Mouse (Mus musculus) regulatory T cell (primary cell): ENCODE measurements around the gene Acsf3.

Experiments used
- in situ Hi-C: fragments of 300-600 bp; cut with MboI, MseI; formaldehyde crosslinking; loops from one replicate; pipeline ENCODE4 v1.15.1; 2025; ENCODE audit warnings: high pct_unique_total_duplicates

The Acsf3 gene

GRCm38 (mm10) chr8:122775285-122776155, at the start of gene Acsf3:
TSS of gene Acsf3 (plus strand) at chr8:122775486.
- in situ Hi-C loops, result no loop called here

- in situ Hi-C loops, result no loop called here
Observed at GRCm38 (mm10) chr8:122726789-122727188, 48.5 kb upstream of the Acsf3 start.

DNA sequence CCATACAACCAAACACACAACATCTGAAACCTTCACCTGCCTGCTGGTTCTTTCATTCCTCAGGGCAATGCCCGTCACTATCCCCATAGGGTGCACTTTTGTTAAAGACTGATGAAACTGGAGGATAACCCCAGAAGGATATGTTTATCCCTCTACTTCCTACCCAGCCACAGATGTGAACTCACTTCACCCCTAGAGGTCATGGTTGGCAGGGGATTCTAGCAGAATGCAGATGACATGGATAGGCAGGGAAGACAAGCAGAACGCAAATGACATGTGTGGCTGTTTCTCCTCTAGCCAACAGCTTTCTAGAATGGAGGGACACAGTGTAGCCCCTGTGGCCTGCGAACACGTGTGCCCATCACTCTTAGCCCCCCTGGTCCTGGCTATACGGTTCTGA, 47.9 kb upstream of the Acsf3 start:
- in situ Hi-C loops, result no loop called here

DNA sequence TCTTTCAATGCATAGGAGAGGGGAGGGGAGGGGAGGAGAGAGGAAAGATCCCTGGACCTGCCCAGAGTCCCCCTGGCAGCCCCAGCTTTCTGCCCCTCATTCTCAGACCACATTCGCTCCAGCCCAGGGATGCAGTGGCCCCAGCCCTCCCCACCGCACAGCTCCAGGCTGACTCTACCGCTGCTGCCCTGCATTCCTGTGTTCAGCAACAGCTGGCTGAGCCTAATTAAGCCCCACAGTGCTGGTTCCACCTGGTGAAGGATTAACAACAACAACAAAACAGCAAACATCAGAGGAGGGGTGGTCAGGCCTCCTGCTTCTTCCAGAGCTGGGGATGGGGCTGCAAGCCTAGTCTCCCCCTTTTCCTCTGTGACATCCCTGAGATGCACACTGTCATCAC, 46.7 kb upstream of the Acsf3 start:
- in situ Hi-C loops, result no loop called here

DNA sequence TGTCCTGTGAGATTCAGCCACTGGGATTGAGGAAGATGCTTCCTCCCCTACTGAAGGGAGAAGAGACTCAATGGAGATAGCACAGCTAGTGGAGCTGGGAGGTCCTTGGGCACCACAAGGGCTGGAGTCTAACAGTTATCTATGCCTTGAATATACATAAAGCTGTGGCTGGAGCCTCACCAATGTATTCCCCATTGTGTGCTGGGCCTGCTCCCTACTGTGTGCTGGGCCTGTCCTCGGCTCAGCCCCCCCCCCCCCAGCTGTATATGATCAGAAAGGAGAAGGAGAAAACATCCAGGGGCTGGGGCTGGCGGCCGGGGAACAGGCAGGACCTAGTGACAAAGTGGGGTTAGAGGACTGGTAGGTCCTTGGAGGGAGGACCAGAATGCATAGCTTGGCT, 40.2 kb upstream of the Acsf3 start:
- in situ Hi-C loops, result no loop called here

DNA sequence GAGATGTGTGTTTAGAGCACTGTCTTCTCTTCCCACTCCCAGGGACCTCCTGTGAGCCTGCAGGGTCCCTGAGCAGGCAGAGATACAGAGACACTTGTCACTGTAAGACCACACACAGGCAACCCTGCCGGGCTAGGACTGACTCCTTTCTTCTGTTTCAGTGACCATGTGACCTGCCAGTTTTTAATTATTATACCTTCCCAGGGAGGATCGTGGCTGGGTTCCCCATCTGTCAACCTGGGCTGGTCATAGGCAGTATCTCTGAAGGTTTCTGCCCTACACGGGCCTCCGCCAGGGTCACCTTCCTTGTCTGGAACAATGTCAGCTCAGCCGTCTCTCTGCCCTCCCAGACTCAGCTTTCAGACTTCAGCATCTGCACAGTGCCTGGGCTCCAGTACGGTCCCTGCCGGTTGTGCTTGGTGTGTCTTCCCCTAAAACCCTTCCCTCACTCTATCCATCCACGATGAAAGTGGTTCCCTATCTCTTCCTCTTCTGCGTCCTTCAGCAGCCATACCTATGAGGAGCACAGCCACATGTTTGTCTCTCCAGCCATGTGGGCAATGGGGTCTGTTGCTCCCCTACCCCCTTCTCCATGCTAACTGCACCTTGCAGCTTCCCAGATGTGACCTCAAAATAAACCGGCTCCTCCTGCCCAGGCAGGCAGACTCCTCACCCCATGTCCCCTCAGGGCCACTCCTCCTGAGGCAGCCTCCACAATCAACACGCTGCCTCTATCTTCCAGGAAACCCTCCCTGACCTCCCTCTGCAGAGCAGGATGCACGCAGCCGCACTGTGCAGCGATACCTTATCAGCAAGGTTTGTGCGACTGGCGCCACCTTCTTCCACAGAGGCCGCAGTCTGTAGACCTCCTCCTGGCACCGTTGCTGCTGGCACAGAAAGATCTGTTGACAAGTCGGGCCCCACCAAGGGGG, 39.5 kb upstream of the Acsf3 start:
- in situ Hi-C loops, result no loop called here

DNA sequence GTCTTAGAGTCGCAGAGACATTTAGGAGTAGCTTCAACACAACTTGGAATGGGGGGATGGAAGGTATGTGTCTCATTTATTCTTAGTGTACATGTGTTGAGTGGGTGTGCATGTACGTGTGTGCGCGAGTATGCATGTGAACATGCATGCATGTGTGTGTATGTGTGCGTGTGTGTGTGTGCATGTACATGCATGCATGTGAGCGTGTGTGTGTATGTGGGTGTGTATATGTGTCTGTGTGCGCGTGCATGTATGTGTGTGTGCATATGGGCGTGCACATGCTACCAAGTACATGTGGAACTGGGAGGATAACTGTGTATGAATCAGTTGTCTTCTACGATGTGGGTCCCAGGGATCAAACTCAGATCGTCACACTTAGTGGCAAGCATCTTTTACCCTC, 38.7 kb upstream of the Acsf3 start:
- in situ Hi-C loops, result no loop called here

GRCm38 (mm10) chr8:122737071-122737470, 38.2 kb upstream of the Acsf3 start:
- in situ Hi-C loops, result no loop called here

- in situ Hi-C loops, result no loop called here
Observed at GRCm38 (mm10) chr8:122737886-122738285, 37.4 kb upstream of the Acsf3 start.

GRCm38 (mm10) chr8:122739102-122739725, 36.1 kb upstream of the Acsf3 start:
- in situ Hi-C loops, result no loop called here

DNA sequence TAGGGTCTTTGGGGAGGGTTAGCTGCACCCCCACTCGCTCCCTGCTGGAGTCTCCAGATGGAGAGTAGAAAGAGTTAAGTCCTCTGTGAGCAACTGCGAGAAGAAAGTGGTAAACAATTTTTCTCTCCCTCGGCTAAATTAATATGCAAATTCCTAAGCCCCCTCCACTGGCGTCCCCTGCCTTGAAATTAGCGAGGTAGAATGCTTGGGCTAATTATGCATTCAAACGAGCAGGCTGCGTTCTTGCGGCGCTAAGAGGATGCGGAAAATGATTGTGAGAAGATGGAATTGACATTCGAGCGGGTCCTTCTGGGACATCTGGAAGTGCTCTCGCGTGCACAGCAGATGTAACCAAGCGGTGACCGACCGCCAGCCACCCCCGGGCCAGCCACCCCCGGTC, 32.8 kb upstream of the Acsf3 start:
- in situ Hi-C loops, result loop anchor here (10.0 kb wide), 1 partner anchor 1632 kb away; no protein-coding TSS in a partner anchor

DNA sequence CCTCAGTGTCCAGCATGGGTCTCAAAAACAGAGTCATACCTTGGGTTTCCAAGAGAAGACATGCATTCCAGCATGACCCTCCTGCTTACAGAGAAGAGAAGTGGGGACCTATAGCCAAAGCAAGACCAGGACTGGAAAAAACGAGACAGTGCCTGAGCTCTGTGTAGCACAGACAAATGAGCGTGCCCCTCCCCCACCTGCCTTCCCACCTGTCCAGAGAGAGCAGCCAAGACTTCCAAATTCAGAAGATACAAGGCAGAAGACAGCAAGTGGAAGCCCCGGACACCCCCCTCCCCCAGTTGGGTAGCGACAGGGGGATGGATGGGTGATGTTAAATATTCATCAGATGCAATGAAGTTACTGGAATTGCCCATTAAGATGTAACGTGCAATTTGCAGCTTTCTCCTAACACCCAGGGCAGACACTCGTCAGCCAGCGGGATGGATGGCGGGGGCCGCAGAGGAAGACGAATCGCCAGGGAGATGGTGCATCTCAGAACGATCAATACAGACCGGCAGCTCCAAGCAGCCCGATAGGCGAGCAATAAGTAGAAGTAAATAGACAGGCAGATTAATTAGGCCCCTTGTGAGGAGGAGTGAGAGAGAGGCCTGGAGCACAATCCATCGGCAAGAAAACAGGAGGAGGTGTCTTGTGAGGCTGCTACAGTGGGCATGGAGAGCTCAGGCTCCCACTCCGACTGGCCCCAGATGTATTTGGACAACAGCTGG, 30.1 kb upstream of the Acsf3 start:
- in situ Hi-C loops, result loop anchor here (10.0 kb wide), 1 partner anchor 1630 kb away; no protein-coding TSS in a partner anchor

DNA sequence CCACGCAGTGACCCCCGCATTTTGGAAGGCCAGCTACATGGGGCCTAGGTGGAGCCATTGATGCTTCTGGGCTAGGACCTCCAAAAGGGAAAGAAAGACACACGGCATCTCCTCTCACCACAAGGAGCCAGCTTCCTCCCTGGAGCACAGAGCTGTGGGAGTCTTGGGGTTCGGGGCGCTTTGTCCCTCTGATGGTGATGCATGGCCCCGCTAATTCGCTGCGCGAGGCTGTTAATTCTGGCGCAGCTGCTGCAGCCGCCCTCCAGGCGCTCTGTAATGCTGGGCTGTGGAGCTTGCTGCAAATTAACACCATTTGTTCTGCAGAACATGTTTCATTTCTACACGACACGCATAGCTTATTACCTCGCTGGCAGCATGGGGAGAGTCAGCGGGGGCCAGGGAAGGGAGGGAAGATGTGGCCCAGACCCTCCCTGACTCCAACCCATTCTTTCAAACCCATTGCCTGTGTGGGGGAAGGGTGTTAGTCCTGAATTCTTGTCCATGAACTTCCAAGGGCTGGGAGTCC, 29.5 kb upstream of the Acsf3 start:
- in situ Hi-C loops, result loop anchor here (10.0 kb wide), 1 partner anchor 1629 kb away; no protein-coding TSS in a partner anchor

DNA sequence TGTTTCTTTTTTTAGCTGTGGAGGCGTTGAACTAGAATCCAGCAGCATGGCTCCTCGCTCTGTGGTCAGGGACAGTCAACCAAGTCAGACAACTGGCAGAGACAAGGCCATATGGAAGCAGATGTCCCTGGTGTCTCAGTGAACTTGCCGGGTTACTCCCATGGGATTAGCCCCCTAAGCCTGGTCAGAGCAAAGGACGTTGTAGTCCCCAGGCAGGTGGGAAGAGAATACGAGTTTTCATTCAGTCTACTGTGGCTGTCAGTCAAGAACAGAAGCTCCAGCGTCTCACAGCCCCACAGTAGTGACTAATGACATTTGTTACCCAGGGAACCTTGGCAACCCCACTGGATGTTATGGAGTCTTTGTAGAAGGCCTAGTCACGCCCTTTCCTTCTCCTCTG, 28.8 kb upstream of the Acsf3 start:
- in situ Hi-C loops, result loop anchor here (10.0 kb wide), 1 partner anchor 1628 kb away; no protein-coding TSS in a partner anchor

DNA sequence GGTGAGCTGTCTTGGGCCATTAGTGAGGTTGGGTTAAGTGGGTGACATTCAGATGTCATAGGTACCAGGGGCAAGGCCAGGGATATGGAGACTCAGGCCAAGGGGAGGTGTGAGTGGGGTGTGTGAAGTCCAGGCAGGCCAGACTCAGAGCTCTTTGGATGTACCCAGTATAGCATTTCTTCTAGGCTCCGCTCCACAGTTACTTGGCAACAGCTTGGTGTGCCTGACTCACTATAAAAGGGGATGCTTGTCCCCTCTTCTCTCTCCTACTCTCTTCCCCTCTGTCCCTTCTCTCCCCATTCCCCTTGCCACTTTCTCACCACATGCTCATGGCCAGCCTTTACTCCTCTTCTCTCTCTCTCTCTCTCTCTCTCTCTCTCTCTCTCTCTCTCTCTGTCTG, 27.5 kb upstream of the Acsf3 start:
- in situ Hi-C loops, result loop anchor here (10.0 kb wide), 1 partner anchor 1627 kb away; no protein-coding TSS in a partner anchor

DNA sequence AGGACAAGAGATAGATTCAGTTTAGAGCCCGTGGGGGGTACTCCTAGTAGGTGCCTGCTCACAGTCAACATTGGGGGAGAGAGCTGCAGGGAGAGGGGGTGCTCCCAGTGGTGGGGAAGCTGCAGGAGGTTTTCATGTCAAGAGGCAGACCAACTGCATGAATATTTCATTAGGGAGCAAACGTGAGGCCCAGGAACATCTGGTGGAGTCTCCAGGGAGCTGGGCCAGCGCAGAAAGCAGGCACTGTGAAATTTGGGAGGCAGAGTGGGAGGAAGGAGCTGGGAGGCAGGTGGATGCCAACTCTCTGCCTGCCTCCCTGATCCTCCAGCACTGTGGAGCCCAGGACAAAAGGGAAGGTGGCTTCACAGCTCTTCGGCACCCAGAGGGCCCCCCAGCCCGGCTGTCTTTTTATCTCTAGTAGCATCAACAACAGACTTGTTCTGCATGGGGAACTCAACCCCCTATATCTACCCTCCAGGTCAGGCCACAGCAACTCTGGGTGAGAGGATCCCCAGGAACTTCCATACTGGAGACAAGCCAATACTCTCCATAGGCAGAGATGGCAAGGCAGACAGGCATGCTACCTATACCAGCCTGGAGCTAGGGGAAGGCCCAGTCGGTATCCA, 25.8 kb upstream of the Acsf3 start:
- in situ Hi-C loops, result loop anchor here (10.0 kb wide), 1 partner anchor 1625 kb away; no protein-coding TSS in a partner anchor

GRCm38 (mm10) chr8:122751342-122751741, 23.9 kb upstream of the Acsf3 start:
- in situ Hi-C loops, result no loop called here

GRCm38 (mm10) chr8:122752111-122752721, 23.1 kb upstream of the Acsf3 start:
- in situ Hi-C loops, result no loop called here

GRCm38 (mm10) chr8:122758597-122758996, 16.7 kb upstream of the Acsf3 start:
- in situ Hi-C loops, result loop anchor here (5.0 kb wide), 1 partner anchor 36 kb away; no protein-coding TSS in a partner anchor

- in situ Hi-C loops, result no loop called here
Observed at GRCm38 (mm10) chr8:122760116-122760515, 15.2 kb upstream of the Acsf3 start.
